Mouse (Mus musculus) neural tube, embryonic 14.5 days (tissue): ENCODE results near the gene Rbp4. TPM values are rescaled to one million over a fixed set of nuclear protein-coding genes. Genes with fewer than 3 reads are reported as not detected.
A peak's percentile ranks its signal among the peaks of the same experiment; 100 is the strongest.

ENCODE experiments used
- ATAC-seq: fragments of 200-750 bp; cut with Nextera tagmentation; 2 replicates; pipeline ENCODE4 v1.8.0; 2017; ENCODE audit warnings: low read depth, mild to moderate bottlenecking, moderate TSS enrichment, moderate library complexity
- H3K27ac ChIP-seq: fragments of 300-500 bp; sonication (generic); 2 replicates; pipeline ENCODE4 v1.5.1; 2014; ENCODE audit warnings: low read depth, mild to moderate bottlenecking, control low read depth, low read length, moderate library complexity, mixed read lengths
- H3K27me3 ChIP-seq: fragments of 300-500 bp; sonication (generic); 2 replicates; pipeline ENCODE4 v1.6.1; 2014; ENCODE audit warnings: low read length; ENCODE audit not compliant: control insufficient read depth, insufficient read depth
- H3K36me3 ChIP-seq: fragments of 300-500 bp; sonication (generic); 2 replicates; pipeline ENCODE4 v1.6.1; 2014; ENCODE audit warnings: low read length, mixed read lengths; ENCODE audit not compliant: control insufficient read depth, insufficient read depth
- H3K4me1 ChIP-seq: fragments of 300-500 bp; sonication (generic); 2 replicates; pipeline ENCODE4 v1.6.1; 2014; ENCODE audit warnings: low read length; ENCODE audit not compliant: control insufficient read depth, insufficient read depth
- H3K4me2 ChIP-seq: fragments of 300-500 bp; sonication (generic); 2 replicates; pipeline ENCODE4 v1.6.1; 2014; ENCODE audit warnings: mild to moderate bottlenecking, low read depth, low read length, control low read depth
- H3K4me3 ChIP-seq: fragments of 300-500 bp; sonication (generic); 2 replicates; pipeline ENCODE4 v1.5.1; 2014; ENCODE audit warnings: low read depth, low read length, control low read depth, mixed read lengths
- H3K9ac ChIP-seq: fragments of 300-500 bp; sonication (generic); replicated peaks from 2 replicates; pipeline ENCODE4 v1.6.1; 2014; ENCODE audit warnings: low read depth, mild to moderate bottlenecking, control low read depth, low read length, mixed read lengths
- H3K9me3 ChIP-seq: fragments of 300-500 bp; sonication (generic); 2 replicates; pipeline ENCODE4 v1.6.1; 2016; ENCODE audit warnings: low read length; ENCODE audit not compliant: control insufficient read depth
- WGBS: fragments of 180-500 bp; shearing (Covaris S2); extraction: QIAGEN DNeasy Blood & Tissue Kit; methylation state at CpG from one replicate; pipeline ENCODE4 v1.1.7; 2014; 5-methylcytosine and 5-hydroxymethylcytosine counted together
- polyA plus RNA-seq: library from polyadenylated mRNA; unstranded; fragments of >200 nt; fragmentation: Nextera tagmentation; extraction: Ambion mirVana; gene quantifications from 2 replicates; pipeline ENCODE4 v1.2.1, GENCODE M21; 2014

The Rbp4 gene
- polyA plus RNA-seq, 1 experiment from 2014 or later, result 1.6 TPM

- ATAC-seq, result peak; percentile 49; the same call in 1 of the 2 replicates
- no peaks in the 10 kb centered on the region for H3K36me3 ChIP-seq
- H3K27ac ChIP-seq, result no peak within 1 kb of the TSS
- H3K4me1 ChIP-seq, result no peaks in the 10 kb centered on the region
- no peak within 1 kb of the TSS for H3K9ac ChIP-seq
- H3K9me3 ChIP-seq, result no peaks in the 10 kb centered on the region
- peaks cover 20% of the 10 kb centered on the region for H3K27me3 ChIP-seq
- H3K4me2 ChIP-seq, result peak within 1 kb of the TSS; percentile 55
- peak within 1 kb of the TSS; percentile 29 for H3K4me3 ChIP-seq
- WGBS, result under 1% methylated on average over 77 of the region's 77 CpGs
Measured at GRCm38 (mm10) chr19:38096858-38097758, 28.0 kb downstream of the Rbp4 start, which contains the start of gene Ffar4. Gene Ffar4, plus strand, starts transcription at chr19:38097071.

- WGBS, result 9% methylated on average over 4 of the region's 4 CpGs
- Histone ChIP-seq H3K4me2 (no peak overlapping the region), H3K9ac (no peak overlapping the region), H3K4me3 (no peak overlapping the region), H3K9me3 (no peaks in the 10 kb centered on the region), H3K27ac (no peak overlapping the region), H3K36me3 (no peaks in the 10 kb centered on the region), H3K27me3 (peaks cover 20% of the 10 kb centered on the region), H3K4me1 (no peaks in the 10 kb centered on the region)
- no peak for ATAC-seq
Measured at GRCm38 (mm10) chr19:38096231-38096630, 28.9 kb downstream of the Rbp4 start.

- Histone ChIP-seq H3K9ac (no peak overlapping the region), H3K4me2 (no peak overlapping the region), H3K27me3 (peaks cover 4% of the 10 kb centered on the region), H3K4me1 (no peaks in the 10 kb centered on the region), H3K4me3 (no peak overlapping the region), H3K27ac (no peak overlapping the region), H3K36me3 (no peaks in the 10 kb centered on the region), H3K9me3 (no peaks in the 10 kb centered on the region)
- peak; percentile 28; the same call in 1 of the 2 replicates for ATAC-seq
- WGBS, result 12% methylated on average over 4 of the region's 4 CpGs
Measured at GRCm38 (mm10) chr19:38091512-38091985, 33.5 kb downstream of the Rbp4 start.

GRCm38 (mm10) chr19:38089358-38089757 is 35.7 kb downstream of the Rbp4 start:
- no peak overlapping the region for H3K4me3 ChIP-seq
- no peaks in the 10 kb centered on the region for H3K27me3 ChIP-seq
- H3K9ac ChIP-seq, result no peak overlapping the region
- H3K9me3 ChIP-seq, result no peaks in the 10 kb centered on the region
- H3K4me2 ChIP-seq, result no peak overlapping the region
- no peak for ATAC-seq
- no peak overlapping the region for H3K27ac ChIP-seq
- WGBS, result 85% methylated on average over 8 of the region's 8 CpGs
- H3K4me1 ChIP-seq, result no peaks in the 10 kb centered on the region
- no peaks in the 10 kb centered on the region for H3K36me3 ChIP-seq

GRCm38 (mm10) chr19:38086948-38087551 is 38.0 kb downstream of the Rbp4 start:
- Histone ChIP-seq H3K4me1 (no peaks in the 10 kb centered on the region), H3K4me3 (no peak overlapping the region), H3K36me3 (no peaks in the 10 kb centered on the region), H3K4me2 (no peak overlapping the region), H3K27ac (no peak overlapping the region), H3K9me3 (no peaks in the 10 kb centered on the region), H3K9ac (no peak overlapping the region), H3K27me3 (no peaks in the 10 kb centered on the region)
- WGBS, result 53% methylated on average over 11 of the region's 11 CpGs
- peak; percentile 70; the same call in 1 of the 2 replicates for ATAC-seq

GRCm38 (mm10) chr19:38085841-38086240 is 39.2 kb downstream of the Rbp4 start:
- no peak overlapping the region for H3K9ac ChIP-seq
- no peaks in the 10 kb centered on the region for H3K27me3 ChIP-seq
- no peaks in the 10 kb centered on the region for H3K4me1 ChIP-seq
- no peak overlapping the region for H3K4me3 ChIP-seq
- no peak overlapping the region for H3K27ac ChIP-seq
- no peaks in the 10 kb centered on the region for H3K9me3 ChIP-seq
- 93% methylated on average over 4 of the region's 4 CpGs for WGBS
- H3K4me2 ChIP-seq, result no peak overlapping the region
- no peaks in the 10 kb centered on the region for H3K36me3 ChIP-seq
- ATAC-seq, result no peak

- no peak for ATAC-seq
- Histone ChIP-seq H3K9ac (no peak overlapping the region), H3K27me3 (no peaks in the 10 kb centered on the region), H3K4me1 (no peaks in the 10 kb centered on the region), H3K4me2 (no peak overlapping the region), H3K36me3 (no peaks in the 10 kb centered on the region), H3K9me3 (no peaks in the 10 kb centered on the region), H3K27ac (no peak overlapping the region), H3K4me3 (no peak overlapping the region)
- 66% methylated on average over 5 of the region's 5 CpGs for WGBS
Measured at GRCm38 (mm10) chr19:38082931-38083525, 42.1 kb downstream of the Rbp4 start.

GRCm38 (mm10) chr19:38081361-38081760 is 43.7 kb downstream of the Rbp4 start:
- no peaks in the 10 kb centered on the region for H3K9me3 ChIP-seq
- no peak overlapping the region for H3K27ac ChIP-seq
- no peaks in the 10 kb centered on the region for H3K27me3 ChIP-seq
- 72% methylated on average over 3 of the region's 3 CpGs for WGBS
- H3K4me3 ChIP-seq, result no peak overlapping the region
- no peak for ATAC-seq
- no peaks in the 10 kb centered on the region for H3K4me1 ChIP-seq
- no peak overlapping the region for H3K4me2 ChIP-seq
- no peaks in the 10 kb centered on the region for H3K36me3 ChIP-seq
- no peak overlapping the region for H3K9ac ChIP-seq
